Mouse (Mus musculus) embryonic facial prominence, embryonic 11.5 days (tissue): ENCODE results near the gene Dpysl5. TPM values are rescaled to one million over a fixed set of nuclear protein-coding genes. Genes with fewer than 3 reads are reported as not detected.
"Not testable (repeated sequence)": the region's sequence is repeated elsewhere in the genome, so short reads cannot be mapped to it uniquely, and the experiment has no call there.

Source experiments
- ATAC-seq: fragments of 200-750 bp; cut with Nextera tagmentation; replicated peaks from 2 replicates; pipeline ENCODE4 v1.8.0; 2017; ENCODE audit warnings: low read depth; ENCODE audit not compliant: insufficient number of reproducible peaks, low FRiP score, low TSS enrichment
- DNase-seq: peaks from one replicate; pipeline ENCODE4 v3.0.0-alpha.2; 2015; ENCODE audit warnings: low spot score
- H3K27ac ChIP-seq: fragments of 300-500 bp; sonication (generic); replicated peaks from 2 replicates; pipeline ENCODE4 v1.5.1; 2014; ENCODE audit warnings: mild to moderate bottlenecking, low read depth, low read length, control low read depth
- H3K27me3 ChIP-seq: fragments of 300-500 bp; sonication (generic); 2 replicates; pipeline ENCODE4 v1.6.1; 2014; ENCODE audit warnings: mild to moderate bottlenecking, low read length, moderate library complexity, mixed read lengths; ENCODE audit not compliant: control insufficient read depth, insufficient read depth
- H3K36me3 ChIP-seq: fragments of 300-500 bp; sonication (generic); replicated peaks from 2 replicates; pipeline ENCODE4 v1.6.1; 2014; ENCODE audit warnings: low read depth, mild to moderate bottlenecking, low read length, moderate library complexity, mixed read lengths; ENCODE audit not compliant: control insufficient read depth, insufficient read depth
- H3K4me1 ChIP-seq: fragments of 300-500 bp; sonication (generic); 2 replicates; pipeline ENCODE4 v1.6.1; 2014; ENCODE audit warnings: low read length, mixed read lengths; ENCODE audit not compliant: control insufficient read depth, insufficient read depth
- H3K4me2 ChIP-seq: fragments of 300-500 bp; sonication (generic); 2 replicates; pipeline ENCODE4 v1.6.1; 2014; ENCODE audit warnings: low read depth, mild to moderate bottlenecking, control low read depth, low read length, moderate library complexity
- H3K4me3 ChIP-seq: fragments of 300-500 bp; sonication (generic); 2 replicates; pipeline ENCODE4 v1.5.1; 2014; ENCODE audit warnings: low read depth, low read length, control low read depth
- H3K9ac ChIP-seq: fragments of 300-500 bp; sonication (generic); replicated peaks from 2 replicates; pipeline ENCODE4 v1.6.1; 2014; ENCODE audit warnings: mild to moderate bottlenecking, control low read depth, low read length
- H3K9me3 ChIP-seq: fragments of 300-500 bp; sonication (generic); replicated peaks from 2 replicates; pipeline ENCODE4 v1.6.1; 2016; ENCODE audit warnings: mild to moderate bottlenecking, low read length, inconsistent platforms, mixed read lengths; ENCODE audit not compliant: control insufficient read depth
- WGBS: fragments of 180-500 bp; shearing (Covaris S2); extraction: QIAGEN DNeasy Blood & Tissue Kit; methylation state at CpG from one replicate; pipeline ENCODE4 v1.1.7; 2014; 5-methylcytosine and 5-hydroxymethylcytosine counted together
- polyA plus RNA-seq: library from polyadenylated mRNA; unstranded; fragments of >200 nt; fragmentation: Nextera tagmentation; extraction: Ambion mirVana; gene quantifications from 2 replicates; pipeline ENCODE4 v1.2.1, GENCODE M21; 2014

Dpysl5 gene
- polyA plus RNA-seq, 1 experiment from 2014 or later: 17.6 TPM

- Histone ChIP-seq H3K27ac (no peak overlapping the region), H3K27me3 (no peaks in the 10 kb centered on the region), H3K9me3 (no peaks in the 10 kb centered on the region), H3K4me3 (no peak overlapping the region), H3K36me3 (peaks cover 13% of the 10 kb centered on the region), H3K4me1 (no peaks in the 10 kb centered on the region), H3K9ac (no peak overlapping the region), H3K4me2 (no peak overlapping the region)
- 75% methylated on average over 3 of the region's 3 CpGs for WGBS
- no peak for DNase-seq
- no peak for ATAC-seq
These were observed 41.9 kb upstream of the Dpysl5 start for GRCm38 (mm10) chr5:30669496-30669830.

- no peak overlapping the region for H3K4me2 ChIP-seq
- ATAC-seq (no peak), DNase-seq (no peak)
- H3K27me3 ChIP-seq: no peaks in the 10 kb centered on the region
- H3K4me1 ChIP-seq: no peaks in the 10 kb centered on the region
- no peak overlapping the region for H3K27ac ChIP-seq
- H3K4me3 ChIP-seq: no peak overlapping the region
- H3K9ac ChIP-seq: no peak overlapping the region
- WGBS: 94% methylated on average over 7 of the region's 7 CpGs
- no peaks in the 10 kb centered on the region for H3K9me3 ChIP-seq
- peaks cover 14% of the 10 kb centered on the region for H3K36me3 ChIP-seq
These were observed 41.3 kb upstream of the Dpysl5 start for GRCm38 (mm10) chr5:30670091-30670490.

GRCm38 (mm10) chr5:30674001-30674400 is 37.4 kb upstream of the Dpysl5 start:
- WGBS: 80% methylated on average over 7 of the region's 7 CpGs
- peaks cover 17% of the 10 kb centered on the region for H3K36me3 ChIP-seq
- no peaks in the 10 kb centered on the region for H3K27me3 ChIP-seq
- no peak overlapping the region for H3K4me3 ChIP-seq
- DNase-seq (no peak), ATAC-seq (no peak)
- H3K4me2 ChIP-seq: no peak overlapping the region
- no peak overlapping the region for H3K27ac ChIP-seq
- H3K9me3 ChIP-seq: no peaks in the 10 kb centered on the region
- no peaks in the 10 kb centered on the region for H3K4me1 ChIP-seq
- H3K9ac ChIP-seq: no peak overlapping the region

GRCm38 (mm10) chr5:30676800-30677199 is 34.6 kb upstream of the Dpysl5 start:
- Histone ChIP-seq H3K9me3 (no peaks in the 10 kb centered on the region), H3K27me3 (no peaks in the 10 kb centered on the region), H3K36me3 (peaks cover 14% of the 10 kb centered on the region), H3K27ac (no peak overlapping the region), H3K4me2 (no peak overlapping the region), H3K4me3 (no peak overlapping the region), H3K9ac (no peak overlapping the region), H3K4me1 (no peaks in the 10 kb centered on the region)
- DNase-seq (no peak), ATAC-seq (no peak)
- WGBS: 92% methylated on average over 7 of the region's 7 CpGs

DNA sequence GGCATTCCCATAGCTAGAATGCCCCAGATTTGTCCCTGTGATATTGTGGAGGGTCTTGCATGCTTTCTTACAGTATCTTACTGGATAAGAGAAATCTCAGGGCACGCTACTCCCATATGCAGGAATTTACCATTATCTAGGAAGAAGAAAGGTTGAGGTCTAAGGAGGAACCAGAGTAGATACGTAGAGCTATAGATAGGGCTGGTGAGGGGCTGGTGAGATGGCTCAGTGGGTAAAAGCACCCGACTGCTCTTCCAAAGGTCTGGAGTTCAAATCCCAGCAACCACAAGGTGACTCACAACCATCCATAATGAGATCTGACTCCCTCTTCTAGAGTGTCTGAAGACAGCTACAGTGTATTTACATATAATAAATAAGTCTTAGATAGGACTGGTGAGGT is 33.3 kb upstream of the Dpysl5 start:
- 96% methylated on average over 3 of the region's 3 CpGs for WGBS

DNA sequence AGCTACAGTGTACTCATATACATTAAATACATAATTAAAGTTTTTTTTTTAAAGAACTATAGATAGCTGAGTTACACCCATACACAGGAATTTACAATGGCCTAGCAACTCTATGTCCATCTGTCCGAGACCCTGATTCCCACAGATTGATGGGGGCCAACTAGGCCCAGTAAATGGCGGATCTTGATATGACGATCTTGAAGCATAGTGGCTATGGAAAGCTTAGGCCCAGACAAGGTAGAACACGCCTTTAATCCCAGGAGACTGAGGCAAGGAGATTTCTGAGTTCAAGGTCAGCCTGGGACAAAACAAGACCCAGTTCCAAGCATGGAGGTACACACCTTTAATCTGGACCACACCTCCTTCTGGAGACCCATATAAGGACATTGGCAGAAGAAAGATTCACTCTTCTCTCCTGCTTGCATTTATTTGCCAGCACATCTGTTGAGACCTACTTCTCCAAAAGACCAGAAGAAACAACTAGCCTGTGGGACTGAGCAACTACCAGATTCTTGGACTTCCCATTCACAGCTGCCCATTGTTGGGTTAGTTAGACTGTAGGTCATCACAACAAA is 32.6 kb upstream of the Dpysl5 start:
- 89% methylated on average over 4 of the region's 4 CpGs for WGBS
- H3K36me3 ChIP-seq: peaks cover 8% of the 10 kb centered on the region; the same call in 1 of the 2 replicates
- H3K4me1 ChIP-seq: no peaks in the 10 kb centered on the region
- no peak overlapping the region for H3K27ac ChIP-seq
- no peaks in the 10 kb centered on the region for H3K9me3 ChIP-seq
- DNase-seq (no peak), ATAC-seq (no peak)
- no peak overlapping the region for H3K9ac ChIP-seq
- no peak overlapping the region for H3K4me2 ChIP-seq
- no peak overlapping the region for H3K4me3 ChIP-seq
- H3K27me3 ChIP-seq: no peaks in the 10 kb centered on the region

More for the DNA sequence above, 33.3 kb upstream of the Dpysl5 start:
- not testable (repeated sequence) for H3K9me3 ChIP-seq, H3K4me3 ChIP-seq, ATAC-seq, H3K4me1 ChIP-seq, DNase-seq, H3K27me3 ChIP-seq, H3K9ac ChIP-seq, H3K27ac ChIP-seq, H3K4me2 ChIP-seq
- peaks cover 12% of the 10 kb centered on the region for H3K36me3 ChIP-seq

DNA sequence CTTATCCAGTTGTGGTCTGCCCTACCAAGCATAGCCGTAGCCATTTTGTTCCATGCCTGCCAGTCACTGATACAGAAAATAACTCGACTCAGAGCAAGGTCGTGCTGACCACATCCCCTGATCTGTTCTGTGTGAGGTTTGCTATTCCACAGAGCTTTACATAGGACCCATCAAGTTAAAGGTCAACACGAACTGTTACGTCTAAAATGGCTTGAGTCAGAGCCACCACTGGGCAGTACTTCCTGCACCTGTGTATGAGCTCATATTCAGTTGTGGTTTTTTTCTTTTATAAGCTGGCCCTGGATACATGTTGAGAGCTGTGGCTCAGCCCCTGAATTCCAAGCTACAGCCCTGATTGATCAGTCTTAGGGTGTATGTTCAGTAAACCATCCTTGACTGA is 31.8 kb upstream of the Dpysl5 start:
- Histone ChIP-seq H3K27me3 (no peaks in the 10 kb centered on the region), H3K9ac (no peak overlapping the region), H3K27ac (no peak overlapping the region), H3K4me3 (no peak overlapping the region), H3K4me1 (no peaks in the 10 kb centered on the region), H3K36me3 (0 out of 2 replicates have a peak, but pooled peaks cover 4% of the 10 kb centered on the region), H3K9me3 (no peaks in the 10 kb centered on the region), H3K4me2 (no peak overlapping the region)
- ATAC-seq: no peak
- 83% methylated on average over 5 of the region's 5 CpGs for WGBS
- DNase-seq: no peak

- 87% methylated on average over 5 of the region's 5 CpGs for WGBS
- H3K27ac ChIP-seq: no peak overlapping the region
- no peaks in the 10 kb centered on the region for H3K36me3 ChIP-seq
- no peak overlapping the region for H3K4me3 ChIP-seq
- no peak overlapping the region for H3K9ac ChIP-seq
- H3K4me2 ChIP-seq: no peak overlapping the region
- H3K27me3 ChIP-seq: no peaks in the 10 kb centered on the region
- H3K9me3 ChIP-seq: no peaks in the 10 kb centered on the region
- ATAC-seq (no peak), DNase-seq (no peak)
- H3K4me1 ChIP-seq: no peaks in the 10 kb centered on the region
These were observed 29.4 kb upstream of the Dpysl5 start for GRCm38 (mm10) chr5:30681970-30682369.
